Mouse (Mus musculus): ENCODE measurements around the gene Ppa2.

Gene Ppa2

DNA sequence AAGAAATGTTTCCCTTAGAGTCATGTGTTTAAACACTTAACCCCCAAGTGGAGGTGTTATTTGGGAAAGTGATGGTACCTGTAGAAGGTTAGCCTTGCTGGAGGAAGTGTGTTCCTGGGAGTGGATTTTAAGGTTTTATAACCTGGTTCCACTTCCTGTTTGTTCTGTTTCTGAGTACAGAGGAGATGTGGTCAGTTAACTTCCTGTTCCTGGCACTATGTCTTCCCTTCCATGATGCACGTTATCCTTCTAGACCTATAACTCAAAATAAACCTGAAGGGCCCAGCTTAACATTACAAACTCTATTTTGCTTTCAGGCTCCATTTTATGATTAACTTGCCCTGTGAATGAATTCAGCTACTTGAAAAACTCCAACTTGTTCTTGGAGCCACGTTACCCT lies 84.6 kb downstream of the Ppa2 start:
- no peak for DNase-seq

DNA sequence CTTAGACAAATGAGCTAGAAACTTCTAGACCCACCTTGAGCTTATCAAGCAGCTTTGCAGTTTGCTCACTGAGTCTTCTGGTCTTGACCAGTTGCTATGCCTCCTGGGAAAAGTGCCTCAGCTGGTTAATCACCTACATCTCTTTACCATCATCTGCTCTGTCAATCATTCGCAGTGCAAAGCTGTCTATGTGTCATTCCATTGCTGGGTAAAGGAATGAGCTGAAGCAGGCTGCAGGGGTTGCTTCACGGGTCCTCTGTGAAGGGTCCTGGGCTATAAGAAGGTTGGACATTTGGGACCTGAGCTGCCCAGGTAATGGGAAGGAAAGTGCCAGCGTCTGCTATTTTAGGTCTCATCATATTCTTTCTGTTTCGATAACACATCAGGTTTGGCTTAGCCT lies 93.9 kb downstream of the Ppa2 start:
- no peak for DNase-seq

DNA sequence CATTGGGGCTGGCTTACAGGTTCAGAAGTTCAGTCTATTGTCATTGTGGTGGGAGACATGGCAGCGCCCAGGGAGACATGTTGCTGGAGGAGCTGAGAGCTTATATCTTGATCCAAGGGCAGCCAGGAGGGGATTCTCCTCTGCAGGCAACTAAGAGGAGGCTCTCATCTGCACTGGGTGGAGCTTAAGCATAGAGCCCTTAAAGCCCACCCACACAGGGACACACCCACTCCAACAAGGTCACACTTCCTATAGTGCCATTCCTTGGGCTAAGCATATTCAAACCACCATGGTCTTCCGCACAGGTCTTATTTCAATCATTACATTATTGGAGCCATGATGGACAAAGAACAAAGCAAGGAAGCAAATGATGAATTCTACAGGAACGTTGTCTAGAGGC lies 95.7 kb downstream of the Ppa2 start:
- no peak for DNase-seq

DNA sequence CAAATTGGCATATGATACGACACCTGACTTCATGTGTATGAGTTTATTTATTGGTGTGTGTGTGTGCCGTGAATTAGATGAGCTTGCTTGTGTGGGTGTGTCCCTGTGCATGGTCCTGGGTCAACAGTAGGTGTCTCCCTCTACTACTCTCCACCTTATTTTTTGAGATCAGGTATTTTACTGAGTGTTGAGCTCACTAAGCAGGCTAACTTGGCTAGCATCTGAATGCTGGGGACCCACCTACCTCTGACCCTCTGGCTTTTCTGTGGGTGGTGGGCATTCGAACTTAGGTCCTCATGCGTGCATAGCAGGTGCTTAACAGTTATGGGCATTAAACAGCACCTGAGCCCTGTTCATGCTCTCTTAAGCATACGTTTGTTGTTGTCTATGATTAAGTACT lies 96.3 kb downstream of the Ppa2 start:
- DNase-seq: no peak

DNA sequence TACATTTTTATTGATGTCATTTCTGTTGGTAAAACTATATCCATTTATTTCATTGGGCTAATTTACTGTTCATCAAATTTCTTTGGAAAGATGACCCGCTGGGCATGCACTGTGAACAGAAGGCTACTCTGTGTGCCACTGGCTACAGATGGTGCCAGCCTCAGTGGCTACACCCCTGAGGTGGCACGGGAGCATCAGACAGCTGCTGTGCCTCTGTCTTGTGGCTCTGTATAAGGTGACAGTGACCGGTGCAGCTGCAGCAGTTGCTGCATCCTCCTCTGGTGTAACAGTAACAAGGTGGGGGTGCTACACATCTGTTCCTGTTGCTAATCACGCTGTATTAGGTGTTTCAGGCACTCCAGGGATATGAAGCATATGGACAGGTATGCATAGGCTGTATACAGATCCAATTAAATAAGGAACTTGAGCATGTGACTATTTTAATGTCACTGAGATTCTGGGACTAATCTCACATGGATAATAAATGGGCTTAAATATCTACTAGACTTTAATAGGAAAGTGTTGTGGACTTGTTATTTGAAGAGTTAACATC lies 101.3 kb downstream of the Ppa2 start:
- no peak for DNase-seq

DNA sequence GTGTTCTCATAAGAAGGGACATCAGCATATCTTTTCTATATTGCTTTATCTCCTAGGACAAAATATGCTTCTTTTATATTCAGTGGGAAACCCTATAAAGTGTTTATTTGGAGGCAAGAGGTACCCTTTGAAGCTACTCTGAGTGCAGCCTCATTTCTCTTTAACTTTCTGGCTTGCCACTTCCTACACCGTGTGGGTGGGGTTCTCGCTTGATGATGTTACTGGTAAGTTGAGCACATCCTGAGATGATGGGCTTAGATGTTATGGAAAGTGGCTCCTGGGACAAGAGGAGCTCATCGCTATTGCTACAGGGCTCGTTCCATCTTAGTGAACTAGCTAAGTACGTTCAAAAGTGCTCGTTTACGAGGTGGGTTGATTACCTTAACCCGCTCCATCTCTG lies 101.9 kb downstream of the Ppa2 start:
- DNase-seq: no peak

DNA sequence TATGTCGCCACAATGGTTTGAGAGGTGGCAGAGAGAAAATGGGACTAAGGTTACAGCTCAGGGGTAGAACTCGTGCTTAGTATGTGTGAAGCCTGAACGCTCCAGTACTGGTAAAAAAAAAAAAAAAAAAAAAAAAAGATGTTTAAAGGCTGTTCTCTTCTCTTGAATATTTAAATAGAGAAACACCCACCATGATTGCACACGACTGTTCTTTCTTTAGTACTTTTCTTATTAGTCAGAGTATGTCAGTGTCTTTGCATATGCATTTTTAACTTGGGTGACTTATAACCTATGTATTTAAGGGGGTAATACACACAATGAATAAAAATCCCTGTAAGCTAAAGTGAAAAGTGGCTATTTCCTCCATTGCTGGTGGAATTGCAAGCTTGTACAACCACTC lies 104.8 kb downstream of the Ppa2 start:
- no peak for DNase-seq

DNA sequence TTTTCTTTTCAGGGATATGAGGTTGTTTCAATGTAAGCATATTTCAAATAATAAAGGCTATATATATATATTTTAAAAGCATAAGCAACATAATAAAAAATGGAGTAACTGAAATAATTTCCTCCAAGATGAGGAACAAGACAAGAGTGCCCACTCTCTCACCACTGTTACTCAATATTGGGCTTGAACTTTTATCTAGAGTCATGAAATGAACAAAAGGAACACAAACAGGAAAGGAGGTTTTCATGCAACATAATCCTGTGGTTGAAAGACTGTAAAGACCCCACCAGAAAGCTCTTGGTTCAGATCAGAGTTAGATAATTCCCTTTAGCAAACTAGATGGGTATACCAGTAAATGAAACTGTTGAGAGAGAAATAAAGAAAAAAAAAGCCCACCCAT lies 113.2 kb downstream of the Ppa2 start:
- DNase-seq: no peak
